In the genomic region with DNA sequence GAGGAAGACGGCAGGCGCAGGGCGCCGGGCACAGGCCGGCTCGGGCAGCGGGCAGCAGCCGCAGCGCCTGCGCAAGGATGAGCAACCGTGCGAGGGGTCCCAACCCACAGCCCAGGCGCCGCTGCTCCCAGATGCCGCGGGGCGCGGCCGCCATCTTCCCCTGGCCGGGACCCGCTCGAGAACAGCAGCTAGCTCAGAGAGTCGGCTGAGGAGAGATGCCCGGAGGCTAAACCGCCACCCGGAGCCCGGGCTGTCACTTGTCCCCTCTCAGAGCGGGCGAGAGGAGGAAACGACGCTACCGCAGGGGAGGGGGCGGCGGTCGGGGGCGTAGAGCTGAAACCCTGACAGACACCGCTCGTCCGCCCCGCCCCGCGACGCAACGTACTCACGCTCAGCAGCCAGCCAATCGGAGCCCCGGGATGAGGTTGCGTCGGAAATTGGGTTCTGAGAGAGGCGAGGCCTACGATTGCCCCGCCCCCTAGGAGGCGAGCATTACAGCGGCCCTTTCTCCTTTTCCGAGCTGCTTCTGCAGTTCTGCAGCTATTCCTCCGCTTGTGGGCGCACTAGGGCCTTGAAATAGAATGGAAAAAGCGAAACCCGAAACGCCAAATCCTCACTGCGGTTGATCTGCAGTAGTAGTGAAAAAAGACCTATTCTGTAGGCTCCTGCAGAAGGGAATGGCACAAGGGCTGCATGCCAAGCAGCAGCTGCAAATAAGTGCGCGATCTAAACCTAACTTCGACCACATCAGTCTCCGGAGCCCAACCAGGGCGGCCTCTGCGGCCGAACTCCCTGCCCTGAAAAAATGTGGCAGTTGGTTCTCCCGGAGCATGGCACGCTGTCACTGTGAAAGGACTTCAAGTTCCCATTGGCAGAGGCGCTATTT, we compare ENCODE assay signal across 7 mouse cellular contexts. TPM values are rescaled to one million over a fixed set of nuclear protein-coding genes. Genes with fewer than 3 reads are reported as not detected.
A peak's percentile ranks its signal among the peaks of the same experiment; 100 is the strongest.
DNase-seq lines count a peak whose midpoint lies in the region; ATAC-seq lines count a peak whose summit lies in the region.

A gene (minus strand): TSS at position 381 of the 886 bp plus-strand sequence.

- under 1% methylated on average over 71 of the region's 71 CpGs for WGBS in embryonic facial prominence, embryonic 12.5 days
- under 1% methylated on average over 71 of the region's 71 CpGs for WGBS in limb, embryonic 11.5 days
- WGBS in midbrain, embryonic 14.5 days, result under 1% methylated on average over 71 of the region's 71 CpGs

- H3K4me3 ChIP-seq in embryonic facial prominence, embryonic 12.5 days, result peak within 1 kb of the TSS; percentile 87
- H3K4me3 ChIP-seq in limb, embryonic 11.5 days (ENCODE audit: low read depth, low read length), result peak within 1 kb of the TSS; percentile 83
- peak within 1 kb of the TSS; percentile 85 for H3K4me3 ChIP-seq in midbrain, embryonic 14.5 days (replicated peaks; ENCODE audit: low read depth, low read length)

- peak; percentile 97 for ATAC-seq in embryonic facial prominence, embryonic 12.5 days (ENCODE audit: insufficient number of reproducible peaks, insufficient read depth, low FRiP score, low TSS enrichment)
- peak; percentile 97 for ATAC-seq in limb, embryonic 11.5 days (ENCODE audit: insufficient number of reproducible peaks, low FRiP score, low TSS enrichment, low read depth)
- ATAC-seq in midbrain, embryonic 14.5 days (ENCODE audit: low FRiP score, low TSS enrichment), result peak; percentile 98

- no peaks in the 10 kb centered on the region for H3K9me3 ChIP-seq in embryonic facial prominence, embryonic 12.5 days
- H3K9me3 ChIP-seq in limb, embryonic 11.5 days (ENCODE audit: control insufficient read depth, low read length), result no peaks in the 10 kb centered on the region
- no peaks in the 10 kb centered on the region for H3K9me3 ChIP-seq in midbrain, embryonic 14.5 days (ENCODE audit: control insufficient read depth, low read length)

- H3K4me2 ChIP-seq in embryonic facial prominence, embryonic 12.5 days (replicated peaks), result peak within 1 kb of the TSS; percentile 59
- peak within 1 kb of the TSS; percentile 55 for H3K4me2 ChIP-seq in limb, embryonic 11.5 days (ENCODE audit: low read depth, severe bottlenecking)
- H3K4me2 ChIP-seq in midbrain, embryonic 14.5 days (ENCODE audit: low read length), result peak within 1 kb of the TSS; percentile 75

- peak within 1 kb of the TSS; percentile 82 for H3K9ac ChIP-seq in embryonic facial prominence, embryonic 12.5 days
- peak within 1 kb of the TSS; percentile 74 for H3K9ac ChIP-seq in limb, embryonic 11.5 days (ENCODE audit: low read length)
- peak within 1 kb of the TSS; percentile 88 for H3K9ac ChIP-seq in midbrain, embryonic 14.5 days (replicated peaks; ENCODE audit: low read length)

- peak within 1 kb of the TSS; percentile 95 for H3K27ac ChIP-seq in embryonic facial prominence, embryonic 12.5 days
- H3K27ac ChIP-seq in limb, embryonic 11.5 days (replicated peaks; ENCODE audit: low read depth, low read length), result peak within 1 kb of the TSS; percentile 86
- H3K27ac ChIP-seq in midbrain, embryonic 14.5 days (replicated peaks; ENCODE audit: low read depth, low read length), result peak within 1 kb of the TSS; percentile 95

- peak; percentile 98 for DNase-seq in adrenal gland, postnatal 25 days
- DNase-seq in heart, adult 11 months, result peak; percentile 100
- peak; percentile 99 for DNase-seq in kidney, adult 18-20 months
- DNase-seq in limb, embryonic 11.5 days (ENCODE audit: low spot score), result peak; percentile 100
- DNase-seq in midbrain, embryonic 14.5 days, result peak; percentile 100
- peak; percentile 97 to 98 for DNase-seq in spleen, adult 18-20 months

- peaks cover 4% of the 10 kb centered on the region; the same call in 1 of the 2 replicates for H3K4me1 ChIP-seq in embryonic facial prominence, embryonic 12.5 days
- H3K4me1 ChIP-seq in limb, embryonic 11.5 days (ENCODE audit: control insufficient read depth, insufficient read depth, low read length), result 0 out of 2 replicates have a peak, but pooled peaks cover 2% of the 10 kb centered on the region
- H3K4me1 ChIP-seq in midbrain, embryonic 14.5 days (ENCODE audit: control insufficient read depth, insufficient read depth, low read length), result peaks cover 18% of the 10 kb centered on the region

- no peaks in the 10 kb centered on the region for H3K27me3 ChIP-seq in embryonic facial prominence, embryonic 12.5 days
- no peaks in the 10 kb centered on the region for H3K27me3 ChIP-seq in limb, embryonic 11.5 days (ENCODE audit: control insufficient read depth, insufficient read depth, low read length)
- H3K27me3 ChIP-seq in midbrain, embryonic 14.5 days (ENCODE audit: control insufficient read depth, insufficient read depth, low read length), result no peaks in the 10 kb centered on the region

- no peaks in the 10 kb centered on the region for H3K36me3 ChIP-seq in embryonic facial prominence, embryonic 12.5 days
- H3K36me3 ChIP-seq in limb, embryonic 11.5 days (ENCODE audit: control insufficient read depth, insufficient read depth, low read length), result no peaks in the 10 kb centered on the region
- no peaks in the 10 kb centered on the region for H3K36me3 ChIP-seq in midbrain, embryonic 14.5 days (ENCODE audit: control insufficient read depth, insufficient read depth, low read length)

RNA-seq across cellular contexts. Expression of the gene that starts here (rescaled TPM):
- total RNA-seq in adrenal gland, postnatal 25 days (2021), result 16.5 and 19.2 TPM in 2 replicates
- polyA plus RNA-seq in embryonic facial prominence, embryonic 12.5 days (2016; fragmentation: Nextera tagmentation; extraction: Ambion mirVana), result 26.7 and 27.7 TPM in 2 replicates
- 23.1 and 24.4 TPM in 2 replicates for polyA plus RNA-seq in limb, embryonic 11.5 days (2014; fragmentation: Nextera tagmentation; extraction: Ambion mirVana)
- 30.3 and 44.8 TPM in 2 replicates for polyA plus RNA-seq in midbrain, embryonic 14.5 days (2014; fragmentation: Nextera tagmentation; extraction: Ambion mirVana)

Comparison
In these comparisons a context has a peak if more than half of its experiments do, and no peak if none do; other contexts are left out.
1. Peak in every context shown above with its lines: DNase-seq, ATAC-seq, H3K4me3 ChIP-seq and H3K27ac ChIP-seq.